Mouse (Mus musculus): ENCODE results near the gene Celf1. TPM values are rescaled to one million over a fixed set of nuclear protein-coding genes. Genes with fewer than 3 reads are reported as not detected.

Celf1 gene
- polyA plus RNA-seq, 1 experiment from 2014 or later = 148 TPM

GRCm38 (mm10) chr2:91060544-91061355, 120.6 kb downstream of the Celf1 start:
- Histone ChIP-seq H3K36me3 (peaks cover 99% of the 10 kb centered on the region), H3K9me3 (replicated peaks) (no peaks in the 10 kb centered on the region)
- 82% methylated on average over 10 of the region's 10 CpGs for WGBS

GRCm38 (mm10) chr2:91061849-91062481, 121.8 kb downstream of the Celf1 start:
- no peaks in the 10 kb centered on the region for H3K27me3 ChIP-seq (ENCODE audit: low read depth, poor library complexity, severe bottlenecking)
- H3K9me3 ChIP-seq (replicated peaks) = no peaks in the 10 kb centered on the region
- peaks cover 96% of the 10 kb centered on the region for H3K36me3 ChIP-seq
- no peak for DNase-seq (ENCODE audit: low spot score)
- H3K4me3 ChIP-seq = no peak overlapping the region
- H3K27ac ChIP-seq (replicated peaks) = no peak overlapping the region
- 90% methylated on average over 6 of the region's 6 CpGs for WGBS
- 0 out of 2 replicates have a peak, but pooled peaks cover 5% of the 10 kb centered on the region for H3K4me1 ChIP-seq

More at GRCm38 (mm10) chr2:91060544-91061355, 120.6 kb downstream of the Celf1 start:
- Histone ChIP-seq H3K27me3 (ENCODE audit: low read depth, poor library complexity, severe bottlenecking) (no peaks in the 10 kb centered on the region), H3K4me1 (0 out of 2 replicates have a peak, but pooled peaks cover 3% of the 10 kb centered on the region), H3K4me3 (no peak overlapping the region), H3K27ac (replicated peaks) (no peak overlapping the region)
- peak; percentile 50 for DNase-seq (ENCODE audit: low spot score)

- H3K9me3 ChIP-seq (replicated peaks) = no peaks in the 10 kb centered on the region
- H3K4me3 ChIP-seq = no peak overlapping the region
- H3K36me3 ChIP-seq = peaks cover 88% of the 10 kb centered on the region
- H3K27me3 ChIP-seq (ENCODE audit: low read depth, poor library complexity, severe bottlenecking) = no peaks in the 10 kb centered on the region
- H3K27ac ChIP-seq (replicated peaks) = no peak overlapping the region
- H3K4me1 ChIP-seq = 0 out of 2 replicates have a peak, but pooled peaks cover 5% of the 10 kb centered on the region
- no peak for DNase-seq (ENCODE audit: low spot score)
- WGBS = 92% methylated on average over 16 of the region's 16 CpGs
These were observed 122.8 kb downstream of the Celf1 start for GRCm38 (mm10) chr2:91062779-91063606.

- peaks cover 77% of the 10 kb centered on the region for H3K36me3 ChIP-seq
These were observed 124.0 kb downstream of the Celf1 start for GRCm38 (mm10) chr2:91064211-91064610.

GRCm38 (mm10) chr2:91065544-91065943, 125.4 kb downstream of the Celf1 start:
- no peak overlapping the region for H3K27ac ChIP-seq (replicated peaks)
- 51% methylated on average over 3 of the region's 3 CpGs for WGBS
- no peak overlapping the region for H3K4me3 ChIP-seq
- H3K4me1 ChIP-seq = peaks cover 23% of the 10 kb centered on the region
- 0 out of 2 replicates have a peak, but pooled peaks cover 5% of the 10 kb centered on the region for H3K27me3 ChIP-seq (ENCODE audit: low read depth, poor library complexity, severe bottlenecking)
- no peaks in the 10 kb centered on the region for H3K9me3 ChIP-seq (replicated peaks)
- peaks cover 63% of the 10 kb centered on the region for H3K36me3 ChIP-seq
- peak; percentile 44 for DNase-seq (ENCODE audit: low spot score)

More at GRCm38 (mm10) chr2:91064211-91064610, 124.0 kb downstream of the Celf1 start:
- no peaks in the 10 kb centered on the region for H3K9me3 ChIP-seq (replicated peaks)
- H3K4me1 ChIP-seq = peaks cover 15% of the 10 kb centered on the region
- no peak overlapping the region for H3K4me3 ChIP-seq
- 0 out of 2 replicates have a peak, but pooled peaks cover 5% of the 10 kb centered on the region for H3K27me3 ChIP-seq (ENCODE audit: low read depth, poor library complexity, severe bottlenecking)
- no peak overlapping the region for H3K27ac ChIP-seq (replicated peaks)
- no peak for DNase-seq (ENCODE audit: low spot score)
- WGBS = 86% methylated on average over 6 of the region's 6 CpGs

GRCm38 (mm10) chr2:91066455-91066854, 126.3 kb downstream of the Celf1 start:
- Histone ChIP-seq H3K27ac (replicated peaks) (no peak overlapping the region), H3K36me3 (peaks cover 54% of the 10 kb centered on the region), H3K4me3 (no peak overlapping the region), H3K27me3 (ENCODE audit: low read depth, poor library complexity, severe bottlenecking) (0 out of 2 replicates have a peak, but pooled peaks cover 5% of the 10 kb centered on the region), H3K9me3 (replicated peaks) (no peaks in the 10 kb centered on the region), H3K4me1 (peaks cover 32% of the 10 kb centered on the region)
- no peak for DNase-seq (ENCODE audit: low spot score)
- WGBS = 94% methylated on average over 3 of the region's 3 CpGs

GRCm38 (mm10) chr2:91068162-91068871, 128.1 kb downstream of the Celf1 start:
- 0 out of 2 replicates have a peak, but pooled peaks cover 5% of the 10 kb centered on the region for H3K27me3 ChIP-seq (ENCODE audit: low read depth, poor library complexity, severe bottlenecking)
- H3K27ac ChIP-seq (replicated peaks) = no peak overlapping the region
- H3K4me3 ChIP-seq = peak overlapping the region; percentile 65; the same call in 1 of the 2 replicates
- DNase-seq (ENCODE audit: low spot score) = no peak
- peaks cover 36% of the 10 kb centered on the region for H3K36me3 ChIP-seq
- H3K4me1 ChIP-seq = peaks cover 35% of the 10 kb centered on the region
- H3K9me3 ChIP-seq (replicated peaks) = no peaks in the 10 kb centered on the region
- WGBS = 58% methylated on average over 13 of the region's 13 CpGs

- no peaks in the 10 kb centered on the region for H3K9me3 ChIP-seq (replicated peaks)
- peaks cover 31% of the 10 kb centered on the region for H3K36me3 ChIP-seq
- H3K4me1 ChIP-seq = peaks cover 35% of the 10 kb centered on the region
- 47% methylated on average over 6 of the region's 6 CpGs for WGBS
- H3K27me3 ChIP-seq (ENCODE audit: low read depth, poor library complexity, severe bottlenecking) = 0 out of 2 replicates have a peak, but pooled peaks cover 5% of the 10 kb centered on the region
- DNase-seq (ENCODE audit: low spot score) = no peak
- no peak overlapping the region for H3K27ac ChIP-seq (replicated peaks)
- peak overlapping the region; percentile 65 for H3K4me3 ChIP-seq
These were observed 128.6 kb downstream of the Celf1 start for GRCm38 (mm10) chr2:91068872-91069165.

Other genes with a start within 250 kb of the Celf1 start
- 110 and 128 TPM in 2 replicates for gene Fnbp4, start 195.0 kb upstream of the Celf1 start, polyA plus RNA-seq (2016; fragmentation: Nextera tagmentation; extraction: Ambion mirVana)
- 0.25 and 0.47 TPM in 2 replicates for gene Agbl2, start 157.7 kb upstream of the Celf1 start, polyA plus RNA-seq (2016; fragmentation: Nextera tagmentation; extraction: Ambion mirVana)
- gene Mtch2, start 93.2 kb upstream of the Celf1 start, polyA plus RNA-seq (2016; fragmentation: Nextera tagmentation; extraction: Ambion mirVana) = 251 and 254 TPM in 2 replicates
- gene C1qtnf4, start 54.5 kb upstream of the Celf1 start, polyA plus RNA-seq (2016; fragmentation: Nextera tagmentation; extraction: Ambion mirVana) = 2.3 and 3.8 TPM in 2 replicates
- 57.8 and 58.6 TPM in 2 replicates for gene Kbtbd4, start 35.6 kb upstream of the Celf1 start, polyA plus RNA-seq (2016; fragmentation: Nextera tagmentation; extraction: Ambion mirVana)
- 194 and 199 TPM in 2 replicates for gene Ndufs3, start 35.6 kb upstream of the Celf1 start, polyA plus RNA-seq (2016; fragmentation: Nextera tagmentation; extraction: Ambion mirVana)
- gene Rapsn, start 95.2 kb downstream of the Celf1 start, polyA plus RNA-seq (2016; fragmentation: Nextera tagmentation; extraction: Ambion mirVana) = 1.7 and 2.0 TPM in 2 replicates
- gene Psmc3, start 113.6 kb downstream of the Celf1 start, polyA plus RNA-seq (2016; fragmentation: Nextera tagmentation; extraction: Ambion mirVana) = 363 TPM in 2 replicates
- gene Slc39a13, start 130.0 kb downstream of the Celf1 start, polyA plus RNA-seq (2016; fragmentation: Nextera tagmentation; extraction: Ambion mirVana) = 20.5 and 26.3 TPM in 2 replicates
- 3.6 and 5.6 TPM in 2 replicates for gene Spi1, start 142.0 kb downstream of the Celf1 start, polyA plus RNA-seq (2016; fragmentation: Nextera tagmentation; extraction: Ambion mirVana)
- 0.02 TPM in 1 of 2 replicates, not detected in the other for gene Mybpc3, start 177.8 kb downstream of the Celf1 start, polyA plus RNA-seq (2016; fragmentation: Nextera tagmentation; extraction: Ambion mirVana)
- gene Madd, start 243.5 kb downstream of the Celf1 start, polyA plus RNA-seq (2016; fragmentation: Nextera tagmentation; extraction: Ambion mirVana) = 16.9 and 21.2 TPM in 2 replicates

Data from midbrain, embryonic 10.5 days (tissue).